Mouse (Mus musculus) naive thymus-derived CD4-positive, alpha-beta T cell, adult 2 months (primary cell): ENCODE measurements around the gene Zfp638.
"Not testable (repeated sequence)": the region's sequence is repeated elsewhere in the genome, so short reads cannot be mapped to it uniquely, and the experiment has no call there.

Experiments used
- DNase-seq: peaks from one replicate; pipeline ENCODE4 v3.0.0-alpha.2; 2011; ENCODE audit warnings: low read depth

Zfp638 gene

DNA sequence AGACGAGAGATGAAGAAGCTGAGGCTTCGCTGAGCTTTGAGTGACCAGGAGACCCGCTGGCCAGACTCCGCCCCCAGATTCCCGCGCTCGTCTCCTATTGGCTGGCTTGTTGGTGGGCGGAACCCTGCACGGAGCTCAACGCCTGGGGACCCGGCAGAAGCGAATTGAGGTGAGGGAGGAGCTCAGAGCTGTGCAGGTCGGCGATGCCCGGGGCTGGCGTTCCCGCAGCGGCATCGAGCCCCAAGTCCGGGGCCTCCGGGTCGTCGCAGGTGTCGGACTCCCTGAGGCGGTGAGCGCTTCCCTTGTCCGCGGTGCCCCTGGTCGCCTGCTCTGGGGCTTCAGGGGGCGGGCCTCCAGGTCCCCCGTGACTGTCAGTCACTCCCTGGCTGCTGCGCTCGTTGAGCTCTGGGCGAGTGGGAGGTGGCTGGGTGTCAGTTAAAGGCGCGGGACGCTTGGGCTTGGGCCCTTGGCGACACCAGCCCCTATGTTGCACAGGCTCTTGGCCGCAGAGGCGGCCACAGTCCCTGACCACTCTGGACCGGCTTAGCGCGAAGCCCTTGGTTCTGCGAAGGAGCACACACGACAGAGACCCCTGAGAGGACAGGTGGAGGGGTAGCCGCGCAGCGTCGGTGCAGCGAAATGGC lies at the start of gene Zfp638:
Zfp638 (plus strand) TSS at position 156 of the 644 bp plus-strand sequence.
- peak; percentile 91 for DNase-seq

DNA sequence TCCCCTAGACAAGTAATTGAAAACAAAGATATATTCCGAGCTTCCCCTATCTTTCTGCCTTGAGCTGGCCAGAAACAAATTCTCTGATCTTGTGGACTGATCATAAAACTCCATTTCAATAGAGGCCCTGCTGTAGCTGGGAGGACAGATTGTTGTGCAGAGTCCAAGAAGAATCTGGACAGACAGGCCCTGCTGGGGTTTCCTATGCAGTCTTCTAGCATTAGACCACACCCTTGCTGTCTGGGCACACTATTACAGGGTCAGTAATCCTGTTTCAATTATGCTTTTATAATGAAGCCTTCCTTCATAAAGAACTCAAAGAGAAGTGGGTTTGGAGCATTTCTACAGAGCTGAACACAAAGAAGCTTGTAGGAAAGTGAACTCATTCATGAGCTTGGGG lies 47.9 kb upstream of the Zfp638 start:
- no peak for DNase-seq

DNA sequence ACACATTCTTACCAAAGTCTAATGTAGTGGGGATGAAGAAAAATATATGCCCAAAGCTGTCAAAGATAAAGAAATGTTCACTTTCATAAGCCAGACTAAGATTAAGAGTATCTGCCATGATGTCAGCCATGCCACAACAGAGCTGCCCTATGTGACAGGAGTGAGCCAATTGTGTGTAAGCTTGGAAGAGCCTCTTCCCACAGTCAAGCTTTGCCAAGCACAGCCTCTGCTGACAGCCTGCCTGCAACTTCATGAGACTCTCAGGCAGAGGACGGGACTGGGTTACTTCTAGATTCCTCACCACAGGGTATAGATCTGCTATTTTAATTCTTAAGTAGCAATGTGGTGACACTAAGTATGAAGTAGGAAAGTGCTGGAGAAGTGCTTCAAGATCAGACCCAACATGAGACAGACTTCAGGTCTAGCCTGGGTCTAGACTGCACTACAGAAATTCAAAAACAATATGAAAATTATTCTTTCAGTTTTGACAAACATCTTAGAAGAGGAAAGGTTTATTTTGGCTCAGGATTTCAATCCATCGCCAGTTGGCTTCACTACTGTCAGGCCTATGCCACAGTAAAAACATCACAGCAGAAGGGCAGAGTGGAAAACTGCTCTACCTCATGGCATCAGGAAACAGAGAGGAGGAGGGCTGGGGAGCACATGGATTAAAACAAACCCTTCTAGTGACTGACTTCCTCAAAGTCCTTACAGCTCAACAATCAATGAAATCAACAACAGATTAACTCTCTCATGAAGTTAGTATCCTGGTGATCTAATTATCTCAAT lies 46.0 kb upstream of the Zfp638 start:
- no peak for DNase-seq

DNA sequence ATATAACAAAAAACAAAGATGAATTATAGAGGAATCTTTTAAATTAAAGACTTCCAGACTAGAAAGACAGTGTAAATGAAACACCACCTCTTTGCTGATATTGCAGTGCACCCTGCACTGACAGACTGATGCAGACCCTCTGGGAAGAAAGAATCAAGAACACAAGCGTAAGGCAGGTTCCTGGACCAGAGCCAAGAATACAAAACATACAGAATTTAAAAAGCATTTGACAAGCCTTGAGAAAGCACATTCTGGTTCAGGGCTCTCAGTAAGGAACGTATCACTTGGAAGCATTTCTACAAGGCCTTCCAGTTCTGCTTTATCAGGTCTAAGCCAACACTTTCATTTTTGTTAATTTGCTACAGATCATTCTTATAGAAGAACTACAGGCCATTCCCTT lies 45.1 kb upstream of the Zfp638 start:
- no peak for DNase-seq

DNA sequence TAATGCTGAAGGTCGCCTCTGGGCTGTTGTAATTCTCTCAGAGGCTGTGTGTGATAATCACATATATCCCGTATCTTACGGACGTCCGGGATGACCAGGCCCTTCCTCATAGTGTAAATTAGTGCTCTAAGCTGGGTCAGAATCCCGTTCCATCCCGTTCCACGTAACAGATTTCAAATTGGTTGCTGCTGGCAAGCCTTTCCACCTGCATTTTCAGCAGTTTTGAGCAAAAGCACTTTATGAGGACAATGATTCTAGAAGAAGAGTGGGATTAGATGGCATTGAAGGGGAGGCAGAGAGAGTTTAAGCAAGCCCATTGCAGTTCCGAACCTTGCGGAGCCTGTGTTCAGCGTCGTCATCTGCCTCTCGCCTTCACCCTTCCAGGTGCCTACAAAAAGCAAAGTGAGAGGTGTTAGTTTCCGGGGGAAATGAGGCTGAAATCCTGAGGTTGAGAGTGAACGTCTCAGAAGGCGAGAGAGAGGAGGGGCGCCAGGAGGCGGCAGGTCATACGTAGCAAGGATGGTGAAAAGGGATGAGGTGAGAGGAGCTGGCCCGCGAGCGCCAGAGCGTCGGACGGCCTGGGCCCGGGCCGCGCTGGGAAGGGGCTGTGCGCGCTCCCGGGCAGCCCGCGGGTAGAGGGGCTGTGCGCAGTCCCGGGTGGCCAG lies 35.8 kb upstream of the Zfp638 start:
- peak; percentile 90 for DNase-seq

DNA sequence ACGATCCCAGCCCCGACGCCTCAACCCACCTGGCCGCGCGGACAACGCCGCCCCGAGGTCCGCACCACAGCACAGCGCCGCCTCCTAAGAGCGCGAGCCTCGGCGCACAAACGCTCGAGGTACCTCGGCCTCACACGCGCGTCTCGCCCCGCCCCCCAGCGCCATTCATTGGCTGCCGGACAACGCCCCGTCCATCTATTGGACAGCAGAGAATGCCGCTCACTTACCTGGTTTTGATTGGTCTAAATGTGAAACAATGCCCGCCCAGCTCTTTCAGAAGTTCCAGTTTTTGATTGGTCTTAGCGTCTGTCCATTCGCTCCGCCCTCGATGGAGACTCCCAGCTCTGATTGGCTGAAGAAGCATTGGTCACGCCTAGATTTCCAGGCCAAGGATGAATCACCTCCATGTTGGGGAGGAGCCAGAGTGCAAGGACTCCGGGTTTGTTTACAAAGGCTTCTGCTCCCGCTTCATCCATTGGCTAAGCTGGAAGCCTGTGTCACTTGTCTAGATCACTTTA lies 35.2 kb upstream of the Zfp638 start, which contains the start of gene Paip2b:
Paip2b (minus strand) TSS at position 136 of the 518 bp plus-strand sequence.
- peak; percentile 99 for DNase-seq

DNA sequence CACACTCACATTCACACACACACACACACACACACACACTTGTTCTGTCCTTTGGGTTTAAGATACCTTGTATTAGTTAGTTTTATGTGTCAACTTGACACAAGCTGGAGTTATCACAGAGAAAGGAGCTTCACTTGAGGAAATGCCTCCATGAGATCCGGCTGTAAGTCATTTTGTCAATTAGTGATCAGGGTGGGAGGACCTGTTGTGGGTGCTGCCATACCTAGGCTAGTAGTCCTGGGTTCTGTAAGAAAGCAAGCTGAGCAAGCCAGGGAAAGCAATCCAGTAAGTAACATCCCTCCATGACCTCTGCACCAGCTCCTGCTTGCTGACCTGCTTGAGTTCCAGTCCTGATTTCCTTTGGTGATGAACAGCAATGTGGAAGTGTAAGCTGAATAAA lies 34.5 kb upstream of the Zfp638 start:
- DNase-seq, result not testable (repeated sequence)

DNA sequence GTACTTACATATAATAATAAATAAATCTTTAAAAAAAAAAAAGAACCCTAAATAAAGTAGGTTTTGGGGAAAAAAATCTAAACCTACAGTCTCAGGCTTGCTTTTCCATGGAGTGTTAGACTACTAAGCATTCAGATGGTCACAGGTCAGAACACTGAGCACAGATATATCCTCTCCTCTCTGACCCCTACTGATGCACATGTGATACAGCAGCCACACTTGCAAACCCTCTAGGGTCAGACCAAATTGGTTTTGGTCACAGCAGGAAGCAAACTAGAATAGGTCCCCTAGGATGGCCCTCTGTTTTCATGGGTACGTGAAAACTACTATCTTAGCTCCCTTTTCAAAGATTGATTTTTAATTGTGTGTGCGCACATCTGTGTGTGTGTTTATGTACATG lies 30.1 kb upstream of the Zfp638 start:
- DNase-seq, result no peak

DNA sequence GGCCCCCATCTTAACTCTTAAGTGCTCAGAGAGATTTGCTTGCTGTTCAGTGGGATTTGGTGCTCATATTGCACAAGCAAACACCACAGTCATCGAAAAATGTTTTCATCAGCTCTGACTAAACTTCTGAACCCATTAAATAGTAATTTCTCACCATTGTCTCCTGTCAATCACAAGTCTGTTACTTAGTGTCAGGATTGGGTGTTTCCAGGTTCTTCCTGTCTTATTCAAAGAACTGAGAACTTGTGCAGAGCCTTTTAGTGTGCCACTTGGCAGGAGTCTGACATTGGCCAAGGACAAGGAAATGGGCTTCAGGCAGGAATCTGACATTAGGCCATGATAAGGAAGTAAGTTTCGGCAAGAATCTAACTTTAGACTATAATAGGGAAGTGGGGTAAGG lies 28.9 kb upstream of the Zfp638 start:
- DNase-seq, result no peak

DNA sequence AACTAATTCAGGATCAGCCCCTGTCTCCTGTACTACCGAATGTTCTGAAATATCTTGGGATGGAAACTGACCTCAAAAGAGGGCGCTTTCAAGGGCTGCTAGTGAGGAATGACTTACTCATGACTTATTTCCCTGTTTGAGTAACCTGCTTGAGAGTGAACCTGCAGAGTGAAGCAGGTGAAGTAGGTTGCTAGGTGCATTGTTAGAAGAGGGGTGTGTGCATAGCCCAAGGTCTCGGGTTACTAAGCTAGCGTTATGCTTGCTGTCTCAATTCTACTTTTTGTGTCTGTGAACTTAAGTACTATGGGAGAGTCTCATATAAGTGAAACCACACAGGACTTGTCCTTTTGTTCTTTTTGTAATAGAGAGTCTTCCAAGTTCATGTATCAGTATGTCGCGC lies 26.8 kb upstream of the Zfp638 start:
- no peak for DNase-seq

DNA sequence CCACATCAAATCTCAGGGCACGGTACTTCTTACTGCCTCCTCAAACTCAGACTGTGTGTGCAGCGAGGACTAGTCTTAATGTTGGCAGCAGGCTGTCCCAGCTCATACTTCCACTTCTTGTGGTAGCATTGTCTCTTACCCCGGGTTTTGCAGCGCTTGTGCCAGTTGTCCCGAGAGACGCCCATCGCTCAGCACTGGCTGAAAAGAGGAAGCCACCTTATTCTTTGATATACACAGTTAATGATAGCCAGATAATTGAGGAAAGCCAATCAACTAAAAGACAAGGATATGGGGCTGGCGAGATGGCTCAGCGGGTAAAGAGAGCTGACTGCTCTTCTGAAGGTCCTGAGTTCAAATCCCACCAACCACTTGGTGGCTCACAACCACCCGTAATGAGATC lies 22.0 kb upstream of the Zfp638 start:
- DNase-seq, result no peak

DNA sequence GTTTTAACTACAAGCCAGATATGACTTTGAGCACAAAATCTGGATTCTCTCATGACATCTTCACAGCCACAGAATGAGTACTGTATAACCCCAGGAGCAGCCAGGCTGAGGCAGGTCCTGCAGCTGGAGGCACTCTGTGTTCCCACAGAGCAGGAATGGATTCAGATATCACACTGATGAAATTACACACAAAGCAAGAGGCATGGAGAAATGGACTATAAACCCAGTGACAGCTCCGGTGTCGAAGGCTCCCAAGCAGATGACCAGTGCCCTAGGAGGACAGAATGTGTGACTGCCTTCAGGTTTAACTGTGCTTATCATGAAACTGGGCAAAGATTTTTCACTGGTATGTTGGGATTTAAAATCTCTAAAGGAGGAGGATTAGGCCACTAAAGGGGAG lies 20.8 kb upstream of the Zfp638 start:
- DNase-seq, result no peak

DNA sequence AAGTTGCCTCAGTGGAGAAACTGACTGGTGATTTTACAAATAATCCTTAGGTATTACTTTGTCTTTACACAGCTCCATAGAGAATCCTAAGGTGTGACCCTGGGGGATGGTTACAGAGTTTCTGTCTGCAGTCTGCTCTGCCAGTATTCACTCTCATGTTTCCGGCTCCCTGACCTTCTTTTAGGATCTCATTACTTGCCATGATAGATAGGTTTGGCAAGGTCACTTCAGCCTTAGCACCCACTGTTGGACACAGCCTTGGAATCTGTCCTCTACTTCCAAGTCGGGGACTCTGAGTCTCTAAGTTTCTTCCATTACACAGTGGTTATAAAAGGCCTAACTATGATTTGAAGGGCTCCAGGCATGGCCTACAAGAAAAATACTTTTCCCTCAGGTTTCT lies 17.5 kb upstream of the Zfp638 start:
- DNase-seq, result no peak

DNA sequence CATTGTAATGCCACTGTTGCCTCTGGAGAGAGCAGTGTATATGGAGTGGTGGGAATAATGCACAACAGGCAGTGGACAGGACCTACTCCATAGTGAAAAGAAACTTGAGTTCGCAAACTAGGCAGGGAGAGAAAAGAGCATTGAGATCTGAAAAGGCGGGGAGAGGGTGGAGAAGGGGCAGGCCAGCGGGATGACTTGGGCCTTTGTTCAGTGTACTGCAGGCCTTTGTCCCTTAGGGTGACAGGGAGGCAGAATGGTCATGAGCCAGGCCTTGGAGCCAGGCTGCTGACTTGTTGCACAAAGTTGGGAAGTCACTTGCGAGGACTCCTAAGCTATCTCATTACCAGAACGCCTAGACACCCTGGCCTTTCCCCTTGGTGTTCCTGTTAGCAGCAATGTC lies 9.4 kb upstream of the Zfp638 start:
- DNase-seq, result no peak

DNA sequence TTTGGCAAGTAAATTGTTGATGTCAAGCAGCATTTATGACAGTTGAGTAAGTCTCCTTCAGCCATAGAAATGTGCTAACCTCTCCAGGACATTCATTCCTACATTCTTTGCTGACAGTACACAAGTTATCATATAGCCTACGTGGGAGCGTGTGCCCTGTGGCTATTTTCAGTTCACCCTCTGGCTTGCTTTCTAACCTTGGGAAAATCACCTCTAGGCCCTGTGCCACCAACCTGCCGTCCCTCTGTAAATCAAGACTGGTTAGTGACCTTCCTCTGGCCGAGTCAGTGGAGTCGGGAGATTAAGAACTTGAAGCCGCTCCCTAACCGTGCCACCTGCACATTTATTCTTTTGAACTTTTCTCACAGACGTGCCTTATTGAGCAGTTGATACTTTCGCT lies 6.9 kb upstream of the Zfp638 start:
- no peak for DNase-seq

DNA sequence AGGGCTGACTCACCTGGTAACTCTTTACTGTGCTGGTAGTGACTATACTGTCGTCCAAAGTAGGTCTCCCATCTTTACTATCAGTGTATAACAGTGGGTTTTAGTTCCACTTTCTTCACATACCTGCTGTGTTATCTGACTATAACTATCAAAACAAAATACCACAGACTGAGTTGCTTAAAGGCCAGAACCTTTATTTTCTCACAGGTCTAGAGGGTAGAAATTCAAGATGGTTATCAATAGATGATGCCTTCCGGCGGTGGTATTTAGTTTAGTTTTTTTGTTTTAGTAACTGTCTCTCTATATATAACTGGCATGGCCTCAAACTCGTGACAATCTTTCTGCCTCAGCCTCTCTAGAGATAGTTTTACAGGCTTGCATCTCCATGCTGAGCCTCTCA lies 3.4 kb upstream of the Zfp638 start:
- no peak for DNase-seq

DNA sequence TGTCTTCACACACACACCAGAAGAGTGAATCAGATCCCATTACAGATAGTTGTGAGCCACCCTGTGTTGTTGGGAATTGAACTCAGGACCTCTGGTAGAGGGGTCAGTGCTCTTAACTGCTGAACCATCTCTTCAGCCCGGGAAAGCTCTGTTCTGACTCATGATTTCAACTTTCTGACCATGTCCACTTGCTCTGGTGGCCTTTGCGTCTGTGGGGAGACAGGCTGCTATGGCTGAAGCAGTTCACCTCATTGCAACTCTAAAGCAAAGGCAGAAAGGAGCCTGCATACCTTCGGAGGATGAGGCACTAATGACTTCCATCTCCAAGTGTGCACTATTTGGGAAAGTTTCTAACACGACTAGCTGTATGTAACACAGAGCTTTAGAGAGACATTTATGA lies 486 bp upstream of the Zfp638 start:
- no peak for DNase-seq

DNA sequence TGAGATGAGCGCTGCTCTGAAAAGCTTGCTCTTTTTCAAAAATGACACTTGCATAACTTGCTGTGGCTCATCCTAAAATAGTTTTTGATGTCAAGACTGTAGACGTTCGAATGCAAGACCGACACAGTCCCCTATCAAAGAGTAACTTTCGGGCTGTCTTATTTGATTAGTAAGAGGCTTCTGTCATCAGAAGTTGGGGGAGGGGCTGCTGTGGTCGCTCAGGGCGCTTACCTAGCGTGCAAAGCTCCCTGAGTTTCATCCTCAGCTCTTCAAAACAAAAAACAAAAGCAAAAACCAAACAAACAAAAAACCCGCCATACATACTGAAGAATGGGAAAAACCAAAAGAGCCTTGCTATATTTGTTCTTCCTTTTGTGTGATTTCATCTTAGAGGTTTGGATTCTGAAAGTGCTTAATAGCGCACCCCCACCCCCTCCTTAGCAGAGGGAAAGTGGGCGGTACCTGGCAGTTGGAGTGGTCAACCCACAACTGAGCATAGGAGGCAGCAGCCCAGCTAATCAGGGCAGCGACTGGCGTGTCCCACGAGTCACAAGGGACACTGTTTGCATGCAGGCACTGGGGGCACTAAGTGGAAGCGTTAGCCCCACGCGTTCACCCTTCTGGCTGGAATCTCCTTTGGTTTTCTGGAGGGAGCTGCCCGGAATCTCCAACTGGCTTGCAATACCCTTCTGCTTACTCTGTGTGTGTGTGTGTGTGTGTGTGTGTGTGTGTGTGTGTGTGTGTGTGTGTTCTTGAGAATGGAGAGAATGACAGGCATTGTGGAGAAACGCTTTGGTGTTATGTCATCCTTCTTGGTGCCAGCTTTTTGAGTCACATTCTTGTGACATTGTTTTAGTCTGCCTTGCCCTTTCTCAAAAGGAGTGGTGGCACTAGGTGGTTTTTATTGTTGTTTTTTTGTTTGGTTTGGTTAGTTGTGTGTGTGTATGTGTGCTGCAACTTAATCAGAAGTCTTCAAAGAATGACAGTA lies 983 bp downstream of the Zfp638 start:
- peak; percentile 51 for DNase-seq

DNA sequence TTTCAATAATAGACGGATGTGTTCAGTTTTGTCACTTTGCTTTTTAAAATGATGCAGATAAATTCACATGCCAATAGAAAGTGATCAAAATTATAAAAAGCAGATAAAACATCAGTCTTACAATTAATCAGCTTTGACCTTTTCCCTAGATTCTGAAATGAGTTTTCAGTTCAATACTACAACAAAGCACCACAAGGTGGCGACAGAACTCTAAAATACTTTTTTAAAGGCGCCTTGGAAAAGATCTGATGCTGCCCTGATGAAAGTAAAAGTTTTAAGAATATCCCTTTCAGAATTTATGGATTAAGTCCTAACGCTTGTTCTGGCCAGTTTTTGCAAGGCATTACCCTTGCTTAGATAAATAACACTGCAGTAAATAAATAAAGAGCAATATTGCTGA lies 12.9 kb downstream of the Zfp638 start:
- peak; percentile 75 for DNase-seq

DNA sequence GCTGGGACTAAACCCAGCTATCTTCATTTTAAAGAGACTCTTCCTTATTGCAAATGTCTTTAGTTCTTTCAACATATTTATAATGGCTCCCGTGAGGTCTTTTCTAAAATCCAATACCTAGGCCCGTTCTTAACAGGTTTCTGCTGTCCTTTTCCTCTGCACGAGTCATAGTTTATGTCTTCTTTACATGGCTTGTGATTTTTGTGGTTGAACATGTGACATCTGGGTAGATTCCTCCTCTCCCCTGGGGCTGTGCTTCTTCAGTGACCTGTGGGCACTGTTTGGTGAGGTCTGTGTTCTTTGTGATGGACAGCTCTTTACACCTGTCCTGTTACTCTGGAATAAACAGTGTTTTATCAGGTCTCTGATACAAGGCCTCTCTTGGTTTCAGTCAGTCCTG lies 19.9 kb downstream of the Zfp638 start:
- no peak for DNase-seq

DNA sequence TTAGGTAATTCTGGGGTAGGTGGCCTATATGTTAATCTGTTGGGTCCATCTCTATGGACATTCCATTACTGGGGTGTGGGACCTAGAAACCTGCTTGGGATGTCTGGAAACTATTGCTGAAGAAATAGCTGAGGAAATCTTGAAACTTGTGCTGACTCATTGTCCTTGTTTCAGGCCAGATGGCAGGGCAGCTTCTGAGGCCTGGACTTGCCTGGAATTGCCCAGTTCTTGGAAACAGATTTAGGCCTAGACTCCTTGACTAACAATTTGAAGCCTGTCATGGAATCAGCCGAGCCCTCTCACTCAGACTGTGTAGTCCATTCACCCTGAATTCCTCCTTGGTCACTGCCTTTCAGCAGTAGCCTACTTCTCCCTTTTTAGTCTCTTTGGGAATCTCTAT lies 21.9 kb downstream of the Zfp638 start:
- no peak for DNase-seq
